Mouse (Mus musculus) ovary, adult 18-20 months (tissue): Measurements from ENCODE around the gene Pced1a.

Experiments used
- DNase-seq: peaks from one replicate; pipeline ENCODE4 v3.0.0; 2022; ENCODE audit warnings: low spot score, mixed read lengths

Gene Pced1a

GRCm38 (mm10) chr2:130424126-130424853 is at the start of gene Pced1a, which contains the start of gene Vps16:
Gene Pced1a (minus strand): TSS chr2:130424701.
Gene Vps16 (plus strand): TSS chr2:130424339.
- peak; percentile 89 for DNase-seq

DNA sequence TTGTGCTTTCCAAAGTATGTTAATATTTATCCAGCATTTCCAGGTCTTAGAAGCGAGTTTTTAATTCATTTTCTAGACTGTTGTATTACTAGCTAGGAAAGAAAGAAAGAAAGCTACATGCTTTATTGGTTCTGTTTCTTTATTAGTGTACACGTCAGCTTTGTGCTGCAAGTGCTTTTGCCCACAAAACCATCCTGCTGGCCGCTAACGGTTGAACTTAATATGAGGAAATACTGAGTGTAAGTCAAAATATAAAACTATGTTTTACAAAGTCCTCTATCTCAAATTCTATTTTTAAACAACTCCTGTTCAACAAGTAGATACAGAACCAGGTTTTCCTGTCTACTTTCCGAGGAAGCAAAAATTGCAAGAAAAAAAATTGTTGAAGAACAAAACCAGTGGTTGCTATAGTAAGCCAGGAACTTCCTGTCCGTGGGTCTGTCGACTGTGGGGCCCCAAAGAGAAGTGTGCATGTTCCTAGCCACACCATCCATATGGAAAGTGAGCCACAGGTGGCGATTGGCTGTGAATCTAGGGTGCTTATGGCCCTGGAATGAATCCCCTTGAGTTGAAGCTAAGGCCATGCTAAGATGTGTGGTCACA is 48.5 kb upstream of the Pced1a start:
- DNase-seq = no peak

- no peak for DNase-seq
These were observed 45.4 kb upstream of the Pced1a start for GRCm38 (mm10) chr2:130469935-130470334.

DNA sequence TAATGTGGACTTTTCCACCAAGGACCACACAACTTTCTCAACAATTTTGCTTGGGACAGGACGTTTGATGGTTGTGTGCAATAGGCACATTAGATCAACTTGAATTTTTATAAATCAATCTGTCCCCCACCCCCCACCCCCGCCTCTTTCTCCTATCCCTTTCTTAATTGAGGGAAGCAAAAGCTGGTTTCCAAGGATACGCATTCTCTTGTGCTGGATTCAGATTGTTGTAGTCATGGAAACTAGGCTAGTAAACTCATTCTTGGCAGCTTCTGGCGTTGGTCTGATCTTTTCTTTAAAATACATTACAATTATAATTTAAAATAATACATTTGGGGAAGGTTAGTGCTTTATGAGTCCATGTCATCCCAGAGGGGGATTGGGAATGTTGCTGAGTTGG is 44.9 kb upstream of the Pced1a start:
- DNase-seq = no peak

DNA sequence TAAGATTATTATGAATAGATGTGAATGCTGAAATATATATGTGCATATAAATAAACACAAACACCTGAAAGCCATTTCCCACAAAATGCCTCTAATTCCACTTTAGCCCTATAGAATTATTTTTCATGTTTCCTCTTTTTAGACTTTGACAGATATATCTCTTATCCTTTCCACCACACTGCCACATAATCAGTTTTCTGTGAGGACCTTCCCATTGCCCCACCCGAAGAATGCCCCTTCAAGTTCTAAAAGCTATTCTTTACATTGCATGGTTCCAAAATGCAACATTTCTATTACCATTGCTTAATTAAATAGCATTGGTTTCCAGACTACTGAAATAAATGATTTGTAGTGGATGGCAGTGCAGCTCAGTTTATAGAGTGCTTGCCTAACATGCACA is 41.9 kb upstream of the Pced1a start:
- no peak for DNase-seq

- no peak for DNase-seq
These were observed 37.0 kb upstream of the Pced1a start for GRCm38 (mm10) chr2:130461287-130462071.

GRCm38 (mm10) chr2:130459576-130459975 is 35.1 kb upstream of the Pced1a start:
- DNase-seq = no peak

GRCm38 (mm10) chr2:130457871-130458270 is 33.4 kb upstream of the Pced1a start:
- DNase-seq = no peak

DNA sequence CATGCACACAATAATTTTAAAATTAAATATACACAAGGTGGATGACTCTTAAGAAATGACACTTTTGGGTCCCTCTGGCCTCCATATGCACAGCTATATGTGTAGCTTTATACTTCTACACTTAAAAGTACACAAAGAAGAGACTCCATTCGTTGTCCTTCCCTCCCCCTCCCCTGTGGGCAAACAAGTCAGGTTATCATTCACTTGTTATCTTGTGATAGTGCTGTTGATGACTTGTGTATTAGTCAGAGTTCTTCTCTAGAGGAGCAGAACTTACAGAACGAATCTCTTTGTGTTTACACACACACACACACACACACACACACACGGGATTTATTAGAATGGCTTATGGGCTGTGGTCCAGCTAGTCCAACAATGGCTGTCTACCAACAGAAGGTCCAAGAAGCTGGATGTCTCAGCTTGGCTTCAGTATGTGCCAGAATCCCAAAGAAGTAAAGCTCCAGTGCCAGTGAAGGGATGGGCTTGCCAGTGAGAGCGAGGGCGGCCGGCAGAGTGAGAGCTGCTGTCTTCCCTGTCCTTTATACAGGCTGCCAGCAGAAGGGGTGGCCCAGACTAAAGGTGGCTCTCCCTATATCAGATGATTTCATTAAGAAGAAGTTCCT is 30.4 kb upstream of the Pced1a start:
- no peak for DNase-seq

GRCm38 (mm10) chr2:130453421-130453820 is 28.9 kb upstream of the Pced1a start:
- DNase-seq = no peak

DNA sequence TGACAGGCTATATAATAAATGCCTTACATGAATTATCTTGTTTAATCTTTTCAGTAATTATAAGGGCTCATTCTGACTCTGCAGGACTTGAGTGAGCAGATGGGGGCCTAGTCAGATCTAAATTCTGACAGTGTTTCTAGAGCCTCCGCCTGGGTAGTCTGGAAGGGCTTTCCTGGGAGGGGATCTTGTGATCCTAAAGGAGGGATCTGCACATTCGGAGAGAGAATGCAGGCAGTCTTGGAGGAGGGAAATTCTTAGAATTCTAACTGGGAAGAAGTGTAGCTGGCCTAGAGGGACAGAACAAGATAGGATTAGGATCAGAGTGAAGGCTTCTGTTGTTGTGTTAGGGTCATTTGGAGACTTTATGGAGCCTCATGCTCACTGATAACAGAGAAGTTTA is 27.8 kb upstream of the Pced1a start:
- DNase-seq = no peak

DNA sequence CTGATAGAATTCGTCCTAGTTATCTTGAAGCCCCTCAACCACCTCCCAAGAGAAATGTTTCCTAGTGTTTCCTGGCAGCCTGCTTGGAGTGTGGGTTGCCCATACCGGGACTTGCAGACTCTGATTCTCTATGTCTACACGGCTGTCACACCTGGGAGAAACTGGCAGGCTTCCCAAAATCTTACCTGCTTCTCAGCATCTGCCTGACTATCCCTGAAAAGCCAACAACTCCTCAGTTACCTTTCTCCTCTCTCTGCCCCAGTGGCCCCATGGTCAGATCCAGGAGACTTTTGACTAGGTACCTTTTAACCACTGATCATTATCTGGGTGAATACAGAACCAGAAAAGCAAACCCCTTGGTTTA is 27.2 kb upstream of the Pced1a start:
- no peak for DNase-seq

DNA sequence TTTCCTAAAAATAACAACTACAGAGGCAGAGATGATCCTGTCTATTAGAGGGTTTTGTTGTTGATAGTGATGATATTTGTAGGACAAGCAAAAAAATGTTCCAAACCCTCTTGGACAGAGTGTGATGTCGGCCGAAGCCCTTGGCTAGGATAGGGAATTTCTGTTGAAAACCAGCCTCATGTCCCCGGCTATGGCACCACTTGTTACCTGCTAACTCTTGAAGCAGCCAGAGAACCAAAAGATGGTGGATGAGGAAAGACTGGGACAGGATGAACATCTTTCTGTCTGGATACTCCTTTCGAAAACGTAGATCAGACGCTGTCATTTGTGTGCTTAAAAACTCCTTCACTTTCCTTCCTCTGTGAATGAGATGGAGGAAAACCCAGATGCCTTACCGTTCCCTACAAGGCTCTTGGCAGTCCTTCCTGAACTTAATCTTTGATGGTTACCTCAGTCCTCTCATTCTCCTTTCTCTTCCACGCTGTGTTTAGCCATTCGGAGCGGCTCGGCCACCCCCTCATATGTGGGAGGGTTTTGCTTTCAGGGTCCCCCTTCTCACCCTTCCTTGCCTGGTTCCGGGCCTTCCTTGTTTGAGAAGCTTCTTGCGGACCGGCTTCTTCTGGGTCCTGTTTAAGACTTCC is 26.7 kb upstream of the Pced1a start:
- no peak for DNase-seq

DNA sequence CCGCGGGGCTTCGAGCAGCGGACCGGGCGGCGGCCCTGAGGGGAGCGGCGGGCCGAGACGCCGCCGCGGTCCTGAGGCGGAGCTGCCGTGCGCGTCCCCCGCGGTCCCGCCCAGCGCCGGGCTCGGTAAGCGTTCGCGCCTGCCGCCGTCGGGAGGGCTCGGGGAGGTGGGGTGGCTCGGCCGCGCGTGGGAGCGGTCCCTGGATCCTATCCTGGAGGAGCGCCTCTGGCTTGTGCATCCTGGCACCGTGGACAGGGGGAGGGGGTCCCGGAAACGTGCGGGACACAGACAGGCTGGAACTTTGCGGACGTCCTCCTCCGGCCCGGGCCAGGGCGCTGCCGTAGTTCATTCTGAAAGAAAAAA is 25.9 kb upstream of the Pced1a start:
- peak; percentile 60 for DNase-seq

DNA sequence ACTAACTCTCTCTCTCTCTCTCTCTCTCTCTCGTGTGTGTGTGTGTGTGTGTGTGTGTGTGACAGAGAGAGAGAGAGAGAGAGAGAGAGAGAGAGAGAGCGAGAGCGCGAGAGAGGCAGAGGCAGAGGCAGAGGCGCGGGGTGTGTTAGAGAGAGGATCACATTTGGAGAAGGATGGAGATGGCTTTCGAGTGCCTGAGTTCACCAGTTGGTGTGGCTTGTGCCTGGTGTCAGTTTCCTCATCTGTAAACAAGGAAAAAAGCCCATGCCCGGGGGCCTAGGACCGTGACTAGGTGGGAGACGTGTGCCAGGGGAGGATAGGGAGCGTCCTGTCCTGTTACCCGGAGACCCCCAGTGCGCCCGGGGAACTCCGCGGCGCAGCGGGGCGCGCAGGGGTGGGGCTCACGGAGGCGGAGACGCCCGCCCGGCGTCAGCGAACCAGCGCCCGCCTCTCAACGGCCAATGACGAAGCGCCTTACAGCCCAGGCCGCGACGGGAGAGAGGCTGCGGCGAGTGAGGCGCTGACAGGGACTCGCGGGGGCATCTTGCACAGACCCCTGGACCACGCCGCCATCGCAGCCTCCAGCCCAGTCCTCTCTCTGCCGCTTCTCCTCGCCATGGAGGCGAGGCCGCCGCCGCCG is 25.4 kb upstream of the Pced1a start, which contains the start of gene Ptpra:
Gene Ptpra (plus strand): TSS at position 485 of the 640 bp plus-strand sequence.
- peak; percentile 79 for DNase-seq

- no peak for DNase-seq
These were observed 24.7 kb upstream of the Pced1a start for GRCm38 (mm10) chr2:130449021-130449793.

- no peak for DNase-seq
These were observed 23.9 kb upstream of the Pced1a start for GRCm38 (mm10) chr2:130448449-130448848.

- no peak for DNase-seq
These were observed 17.7 kb upstream of the Pced1a start for GRCm38 (mm10) chr2:130442162-130442561.

- DNase-seq = no peak
These were observed 15.5 kb upstream of the Pced1a start for GRCm38 (mm10) chr2:130439840-130440480.

DNA sequence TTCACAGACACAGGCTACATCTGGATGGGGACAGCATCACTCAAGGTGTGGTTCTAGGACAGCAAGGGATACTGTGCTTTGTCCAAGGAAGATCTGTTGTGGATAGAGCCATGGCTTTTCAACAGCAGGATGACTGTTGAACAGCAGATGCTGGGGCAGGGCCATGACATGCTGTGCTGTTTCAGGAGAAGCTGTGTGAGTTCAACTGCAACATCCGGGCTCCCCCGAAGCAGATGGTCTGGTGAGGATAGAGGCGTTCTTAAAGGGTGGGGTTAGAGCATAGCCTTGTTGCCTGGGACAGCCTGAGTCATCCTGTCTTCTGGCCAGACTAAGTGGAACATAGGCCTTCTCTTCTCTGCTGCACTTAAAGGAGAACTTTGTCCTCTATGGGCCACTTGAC is 14.4 kb upstream of the Pced1a start:
- DNase-seq = no peak
